Mouse (Mus musculus) CH12.LX (cell line): ENCODE measurements at regions not wholly inside any gene's neighbourhood (a gene's known extent, or its start where the extent isn't known, plus 50 kb on each side); places are given as distances from the start of the nearest gene placed in this dataset.

Source experiments
- DNase-seq: peaks from one replicate; pipeline ENCODE4 v3.0.0-alpha.2; 2013; ENCODE audit errors: extremely low read depth
- H3K27ac ChIP-seq: 2 replicates; pipeline ENCODE4 v1.5.1; 2012; ENCODE audit warnings: low read depth, mild to moderate bottlenecking, control low read depth, moderate library complexity; ENCODE audit not compliant: insufficient read depth
- H3K27me3 ChIP-seq: replicated peaks from 2 replicates; pipeline ENCODE3; 2012; ENCODE audit warnings: inconsistent platforms
- H3K36me3 ChIP-seq, 2 experiments: replicated peaks in 1 of 2; 2 replicates each; pipeline versions ENCODE3 to v1.6.1; 2012; ENCODE audit warnings: inconsistent platforms in 1 of 2, low read length in 1 of 2, mild to moderate bottlenecking in 1 of 2, mixed read lengths in 1 of 2, moderate library complexity in 1 of 2; ENCODE audit not compliant: control insufficient read depth in 1 of 2, insufficient read depth in 1 of 2
- H3K4me1 ChIP-seq, 2 experiments: 2 replicates each; pipeline ENCODE4 v1.6.1; 2012; ENCODE audit warnings: inconsistent platforms in 1 of 2, moderate library complexity in 1 of 2; ENCODE audit not compliant: insufficient read depth in 2 of 2, control insufficient read depth in 1 of 2
- H3K4me2 ChIP-seq: 2 replicates; pipeline ENCODE4 v1.6.1; 2012; ENCODE audit warnings: low read depth, mild to moderate bottlenecking, control low read depth; ENCODE audit not compliant: poor library complexity, insufficient read depth, severe bottlenecking
- H3K4me3 ChIP-seq, 3 experiments: fragments of 150-350 bp in 1 of 3; sonication (generic) in 1 of 3; replicated peaks in 1 of 3; 2 replicates each; pipeline versions ENCODE3 to v1.5.1; 2011 to 2012; ENCODE audit warnings: low read depth in 2 of 3, low read length in 2 of 3, mild to moderate bottlenecking in 2 of 3, moderate library complexity in 2 of 3, control low read depth in 1 of 3, improper control_type of control experiment in 1 of 3, inconsistent platforms in 1 of 3, mixed read lengths in 1 of 3; ENCODE audit not compliant: poor library complexity in 1 of 3
- H3K79me2 ChIP-seq: replicated peaks from 2 replicates; pipeline ENCODE4 v1.6.1; 2012; ENCODE audit warnings: mild to moderate bottlenecking, moderate library complexity; ENCODE audit not compliant: control insufficient read depth, poor library complexity, insufficient read depth, severe bottlenecking; ENCODE audit errors: extremely low read depth
- H3K9ac ChIP-seq: 2 replicates; pipeline ENCODE4 v1.6.1; 2012; ENCODE audit warnings: low read depth, mild to moderate bottlenecking, control low read depth, moderate library complexity; ENCODE audit not compliant: insufficient read depth
- H3K9me3 ChIP-seq: replicated peaks from 2 replicates; pipeline ENCODE3; 2012; ENCODE audit warnings: low read length, inconsistent platforms, mixed read lengths
- BHLHE40 ChIP-seq: IDR thresholded peaks from 2 replicates; pipeline ENCODE4 v1.6.1; 2011; ENCODE audit warnings: mild to moderate bottlenecking, low read depth, low read length, improper control_type of control experiment
- CHD2 ChIP-seq: IDR thresholded peaks from 2 replicates; pipeline ENCODE4 v1.6.1; 2011; ENCODE audit warnings: low read length, improper control_type of control experiment
- CTCF ChIP-seq, 2 experiments: IDR thresholded peaks in 1 of 2; conservative IDR thresholded peaks in 1 of 2; 2 replicates each; pipeline ENCODE4 v1.5.1; 2011 to 2012; ENCODE audit warnings: low read depth in 2 of 2, low read length in 2 of 2, improper control_type of control experiment in 1 of 2, inconsistent platforms in 1 of 2, mild to moderate bottlenecking in 1 of 2, moderate library complexity in 1 of 2
- E2F4 ChIP-seq: IDR thresholded peaks from 2 replicates; pipeline ENCODE4 v1.6.1; 2011; ENCODE audit warnings: low read depth, low read length, improper control_type of control experiment; ENCODE audit not compliant: insufficient replicate concordance
- EP300 ChIP-seq: IDR thresholded peaks from 2 replicates; pipeline ENCODE4 v1.6.1; 2011; ENCODE audit warnings: low read length, improper control_type of control experiment
- GABPA ChIP-seq: IDR thresholded peaks from 2 replicates; pipeline ENCODE4 v1.6.1; 2012; ENCODE audit warnings: low read depth, low read length, improper control_type of control experiment, inconsistent platforms; ENCODE audit not compliant: insufficient replicate concordance
- JUND ChIP-seq: conservative IDR thresholded peaks from 2 replicates; pipeline ENCODE4 v1.6.1; 2011; ENCODE audit warnings: low read depth, low read length, improper control_type of control experiment
- MAFK ChIP-seq: IDR thresholded peaks from 2 replicates; pipeline ENCODE4 v1.6.1; 2011; ENCODE audit warnings: low read length, improper control_type of control experiment; ENCODE audit not compliant: insufficient replicate concordance
- MXI1 ChIP-seq: IDR thresholded peaks from 2 replicates; pipeline ENCODE4 v1.6.1; 2011; ENCODE audit warnings: mild to moderate bottlenecking, low read depth, low read length, improper control_type of control experiment
- MYC ChIP-seq: IDR thresholded peaks from 2 replicates; pipeline ENCODE4 v1.6.1; 2011; ENCODE audit warnings: low read depth, mild to moderate bottlenecking, improper control_type of control experiment, low read length
- NELFE ChIP-seq: IDR thresholded peaks from 2 replicates; pipeline ENCODE4 v1.6.1; 2011; ENCODE audit warnings: low read depth, low read length, improper control_type of control experiment
- NRF1 ChIP-seq: IDR thresholded peaks from 2 replicates; pipeline ENCODE4 v1.6.1; 2014; ENCODE audit warnings: low read depth, mild to moderate bottlenecking, inconsistent platforms, low read length, improper control_type of control experiment, moderate library complexity
- POLR2AphosphoS2 ChIP-seq: IDR thresholded peaks from 2 replicates; pipeline ENCODE4 v1.6.1; 2011; ENCODE audit warnings: low read depth, low read length, improper control_type of control experiment
- RAD21 ChIP-seq: IDR thresholded peaks from 2 replicates; pipeline ENCODE4 v1.6.1; 2011; ENCODE audit warnings: low read depth, mild to moderate bottlenecking, low read length, improper control_type of control experiment, moderate library complexity
- TBP ChIP-seq: conservative IDR thresholded peaks from 2 replicates; pipeline ENCODE4 v1.6.1; 2011; ENCODE audit warnings: low read depth, low read length, improper control_type of control experiment
- TCF12 ChIP-seq: IDR thresholded peaks from 2 replicates; pipeline ENCODE4 v1.6.1; 2014; ENCODE audit warnings: low read depth, mild to moderate bottlenecking, inconsistent platforms, low read length, improper control_type of control experiment
- USF2 ChIP-seq: conservative IDR thresholded peaks from 2 replicates; pipeline ENCODE4 v1.6.1; 2011; ENCODE audit warnings: low read depth, low read length, improper control_type of control experiment
- ZNF384 ChIP-seq: IDR thresholded peaks from 2 replicates; pipeline ENCODE4 v1.6.1; 2012; ENCODE audit warnings: low read depth, low read length, improper control_type of control experiment, inconsistent platforms
- dilution Hi-C: fragments of 300-500 bp; cut with MboI; formaldehyde crosslinking; loops from 2 replicates; pipeline ENCODE4 v1.14.3; 2020; ENCODE audit warnings: low sequenced_read_pairs; ENCODE audit not compliant: extremely low pct_unique_long_range_greater_than_20kb, extremely low pct_ligation_motif_present
- in situ Hi-C: fragments of 300-500 bp; cut with MboI; formaldehyde crosslinking; loops from 3 replicates; pipeline ENCODE4 v1.14.3; 2019; ENCODE audit warnings: low sequenced_read_pairs, low pct_ligation_motif_present, low pct_unique_long_range_greater_than_20kb, mixed read lengths

DNA sequence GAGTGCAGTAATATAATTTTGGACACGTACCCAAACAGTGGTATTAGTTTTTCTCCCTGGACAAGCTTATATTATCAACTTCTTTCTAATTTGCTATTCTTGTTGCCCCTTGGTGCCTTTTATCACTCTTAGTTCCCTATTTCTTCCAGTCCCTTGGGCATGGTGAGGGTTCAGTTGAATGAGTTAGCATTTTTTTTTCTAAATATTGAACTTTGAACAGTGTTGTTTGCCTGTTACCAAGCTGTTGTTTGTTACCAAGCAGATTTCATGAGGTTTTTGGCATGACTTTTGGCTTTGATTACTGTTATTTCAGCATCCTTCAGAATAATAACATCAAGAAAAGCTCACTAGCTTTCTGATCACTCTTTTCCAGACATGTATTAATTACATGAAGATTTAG, 162.3 kb upstream of the Fam98a start:
- Histone ChIP-seq H3K27me3 (no peaks in the 10 kb centered on the region), H3K9me3 (no peaks in the 10 kb centered on the region), H3K36me3 (no peaks in the 10 kb centered on the region), H3K27ac (no peak overlapping the region), H3K4me2 (no peak overlapping the region), H3K9ac (no peak overlapping the region), H3K79me2 (no peaks in the 10 kb centered on the region), H3K4me1 (peaks cover 0 to 50% of the 10 kb centered on the region in 2 experiments; a peak in 2 of 4 replicates), H3K4me3 (no peak overlapping the region)
- dilution Hi-C loops: no loop called here
- TF ChIP-seq EP300: peak; percentile 14; the same call in 1 of the 2 replicates
- peak; percentile 71 for TF ChIP-seq ZNF384
- no peak for TF ChIP-seq GABPA
- TF ChIP-seq TCF12: no peak
- TF ChIP-seq E2F4: no peak
- peak; percentile 62 for DNase-seq
- in situ Hi-C loops: no loop called here

DNA sequence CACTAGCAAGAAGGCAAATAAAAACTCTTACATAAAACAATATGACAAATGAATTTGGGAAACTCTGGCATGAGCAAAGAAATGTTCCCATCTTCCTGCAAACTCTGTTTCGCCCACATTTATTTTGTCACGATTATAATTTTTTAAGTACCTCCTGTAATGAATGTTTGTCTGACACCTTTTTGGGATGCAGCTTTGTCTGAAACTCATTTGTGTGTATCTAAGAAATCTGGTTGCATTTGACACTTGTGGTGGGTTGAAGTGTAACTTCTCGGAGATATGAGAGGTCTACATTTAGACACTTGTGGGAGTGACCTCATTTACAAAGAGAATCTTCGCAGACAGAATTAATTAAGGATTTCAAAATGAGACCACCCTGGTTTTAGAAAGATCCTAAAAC, 155.9 kb upstream of the Fam98a start:
- in situ Hi-C loops (no loop called here), dilution Hi-C loops (no loop called here)
- Histone ChIP-seq H3K4me3 (no peak overlapping the region), H3K9me3 (no peaks in the 10 kb centered on the region), H3K27me3 (no peaks in the 10 kb centered on the region), H3K27ac (no peak overlapping the region), H3K4me2 (no peak overlapping the region), H3K9ac (no peak overlapping the region), H3K36me3 (no peaks in the 10 kb centered on the region), H3K4me1 (peaks cover 0 to 47% of the 10 kb centered on the region in 2 experiments; a peak in 2 of 4 replicates), H3K79me2 (no peaks in the 10 kb centered on the region)
- DNase-seq: no peak
- TF ChIP-seq TBP: no peak
- no peak for TF ChIP-seq BHLHE40
- TF ChIP-seq E2F4: no peak
- no peak for TF ChIP-seq MXI1
- TF ChIP-seq NRF1: no peak
- TF ChIP-seq RAD21: no peak
- no peak for TF ChIP-seq NELFE
- no peak for TF ChIP-seq MYC
- TF ChIP-seq EP300: no peak
- no peak for TF ChIP-seq JUND
- TF ChIP-seq CTCF (conservative IDR thresholded peaks at IDR 0.05 in 1 of 2, IDR thresholded peaks at IDR 0.05 in 1 of 2; ENCODE audit: low read depth in 2 of 2, low read length in 2 of 2): no peak
- TF ChIP-seq POLR2AphosphoS2: no peak
- TF ChIP-seq CHD2: no peak
- no peak for TF ChIP-seq GABPA
- no peak for TF ChIP-seq MAFK
- no peak for TF ChIP-seq USF2
